Mouse (Mus musculus): ENCODE results near the gene Stpg3. TPM values are rescaled to one million over a fixed set of nuclear protein-coding genes. Genes with fewer than 3 reads are reported as not detected.
A peak's percentile ranks its signal among the peaks of the same experiment; 100 is the strongest.

Gene Stpg3
- polyA plus RNA-seq, 1 experiment from 2014 or later = not detected

DNA sequence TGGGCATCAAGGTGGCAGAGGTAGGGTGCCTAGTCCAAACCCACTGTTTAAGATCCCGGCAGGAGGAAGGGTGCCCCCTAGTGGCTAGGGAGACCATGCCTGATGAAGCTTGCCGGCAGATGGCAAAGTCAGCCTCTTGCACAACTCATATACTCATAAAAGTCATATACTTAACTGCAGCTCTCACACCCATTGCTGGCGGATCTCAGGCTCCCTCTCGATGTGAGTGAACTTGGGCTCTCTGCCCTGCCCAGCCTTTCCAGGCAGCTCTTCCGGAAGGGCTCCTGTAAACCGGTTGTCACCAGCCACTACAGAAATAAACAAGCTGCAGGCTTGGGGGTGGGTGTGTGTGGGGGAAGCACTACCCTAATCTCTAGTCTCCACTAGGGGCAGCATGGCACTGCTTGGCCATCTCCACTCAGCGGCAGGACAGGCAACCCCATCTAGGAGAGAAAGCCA lies 14.0 kb upstream of the Stpg3 start:
- H3K27ac ChIP-seq (replicated peaks in 1 of 2; ENCODE audit: control insufficient read depth in 1 of 2, insufficient read depth in 1 of 2, low read depth in 2 of 2, low read length in 2 of 2) = peak overlapping the region; percentile 65 to 73
- peak overlapping the region; percentile 26 to 32 for H3K4me3 ChIP-seq (ENCODE audit: control insufficient read depth in 1 of 2, insufficient read depth in 1 of 2, low read depth in 1 of 2, low read length in 2 of 2)
- H3K36me3 ChIP-seq (ENCODE audit: control insufficient read depth, insufficient read depth, low read length) = peaks cover 1% of the 10 kb centered on the region; the same call in 1 of the 2 replicates
- H3K9ac ChIP-seq (ENCODE audit: low read length) = peak overlapping the region; percentile 55
- under 1% methylated on average over 7 of the region's 7 CpGs for WGBS
- ATAC-seq (ENCODE audit: insufficient number of reproducible peaks, insufficient read depth, low FRiP score, low read depth) = 0 out of 2 replicates have a peak, but pooled peaks have one; percentile 16
- H3K9me3 ChIP-seq (ENCODE audit: control insufficient read depth, low read length) = no peaks in the 10 kb centered on the region
- peak overlapping the region; percentile 62 for H3K4me2 ChIP-seq (ENCODE audit: low read length)
- peaks cover 3 to 18% of the 10 kb centered on the region in 2 experiments for H3K4me1 ChIP-seq (ENCODE audit: control insufficient read depth in 2 of 2, insufficient read depth in 2 of 2, low read length in 2 of 2)
- peaks cover 22% of the 10 kb centered on the region for H3K27me3 ChIP-seq (ENCODE audit: control insufficient read depth, insufficient read depth, low read length)

DNA sequence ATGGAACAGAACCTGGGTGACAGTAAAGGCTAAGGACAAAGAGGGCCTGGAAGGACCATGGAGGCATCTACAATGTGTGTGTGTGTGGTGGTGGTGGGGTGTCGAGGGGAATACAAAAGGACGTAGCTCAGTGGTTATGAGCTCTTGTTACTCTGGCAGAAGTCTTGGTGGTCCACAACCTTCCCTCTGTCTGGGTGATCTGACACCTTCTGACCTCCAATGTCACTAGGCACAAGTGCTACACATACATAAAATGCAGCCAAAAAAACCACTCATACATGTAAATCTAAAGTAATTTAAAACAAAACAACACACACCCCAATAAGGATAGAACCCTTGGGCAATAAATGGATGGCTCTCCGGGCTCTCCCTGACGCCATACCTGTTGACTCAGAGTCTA lies 13.0 kb upstream of the Stpg3 start:
- peaks cover 6% of the 10 kb centered on the region; the same call in 1 of the 2 replicates for H3K36me3 ChIP-seq (ENCODE audit: control insufficient read depth, insufficient read depth, low read length)
- H3K4me3 ChIP-seq (ENCODE audit: control insufficient read depth in 1 of 2, insufficient read depth in 1 of 2, low read depth in 1 of 2, low read length in 2 of 2) = no peak overlapping the region
- no peak overlapping the region for H3K4me2 ChIP-seq (ENCODE audit: low read length)
- peaks cover 22% of the 10 kb centered on the region for H3K27me3 ChIP-seq (ENCODE audit: control insufficient read depth, insufficient read depth, low read length)
- peaks cover 5 to 21% of the 10 kb centered on the region in 2 experiments for H3K4me1 ChIP-seq (ENCODE audit: control insufficient read depth in 2 of 2, insufficient read depth in 2 of 2, low read length in 2 of 2)
- no peak for ATAC-seq (ENCODE audit: insufficient number of reproducible peaks, insufficient read depth, low FRiP score, low read depth)
- WGBS = 92% methylated on average over 4 of the region's 4 CpGs
- no peak overlapping the region for H3K27ac ChIP-seq (replicated peaks in 1 of 2; ENCODE audit: control insufficient read depth in 1 of 2, insufficient read depth in 1 of 2, low read depth in 2 of 2, low read length in 2 of 2)
- H3K9me3 ChIP-seq (ENCODE audit: control insufficient read depth, low read length) = no peaks in the 10 kb centered on the region
- no peak overlapping the region for H3K9ac ChIP-seq (ENCODE audit: low read length)

DNA sequence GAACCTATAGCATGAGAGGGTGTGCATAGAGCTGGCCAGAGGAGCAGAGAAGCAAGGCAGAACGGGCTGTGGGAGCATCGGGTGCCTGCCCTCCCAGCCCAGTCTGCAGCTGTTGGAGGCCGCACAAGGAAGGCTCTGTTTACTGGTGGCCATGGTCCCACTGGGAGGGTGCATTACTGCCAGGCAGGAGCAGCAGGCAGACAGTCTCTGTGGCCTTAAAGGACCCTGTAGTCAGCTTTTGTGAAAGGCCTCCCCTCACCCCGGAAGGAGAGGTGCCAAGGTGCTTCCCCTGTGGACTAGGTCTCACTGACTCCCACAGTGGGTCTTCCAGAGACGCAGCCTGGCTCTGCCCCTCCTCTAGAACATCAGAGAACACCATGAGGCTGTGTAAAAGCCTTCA lies 12.4 kb upstream of the Stpg3 start:
- peaks cover 20% of the 10 kb centered on the region for H3K27me3 ChIP-seq (ENCODE audit: control insufficient read depth, insufficient read depth, low read length)
- no peak overlapping the region for H3K9ac ChIP-seq (ENCODE audit: low read length)
- ATAC-seq (ENCODE audit: insufficient number of reproducible peaks, insufficient read depth, low FRiP score, low read depth) = no peak

DNA sequence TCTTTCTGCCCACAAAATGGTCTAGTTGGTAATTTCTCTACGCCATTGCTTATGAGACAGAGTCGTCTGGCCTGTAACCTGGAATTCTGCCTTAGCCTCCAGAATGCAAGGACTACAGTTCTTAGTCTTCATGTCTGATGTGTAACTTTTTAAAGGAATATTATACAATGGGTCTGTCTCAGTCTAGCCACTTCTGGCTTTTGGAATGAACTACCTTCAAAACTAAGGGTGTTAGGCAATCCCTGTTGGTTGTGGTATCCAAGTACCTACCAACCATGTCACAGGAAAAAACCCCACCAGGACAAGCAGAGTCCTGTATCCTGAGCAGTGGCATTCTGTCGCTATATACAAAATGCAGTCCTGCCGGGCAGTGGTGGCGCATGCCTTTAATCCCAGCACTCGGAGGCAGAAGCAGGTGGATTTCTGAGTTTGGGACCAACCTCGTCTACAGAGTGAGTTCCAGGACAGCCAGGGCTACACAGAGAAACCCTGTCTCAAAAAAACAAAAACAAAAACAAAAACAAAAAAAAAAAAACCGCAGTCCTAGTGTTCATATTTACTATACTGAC lies 11.5 kb upstream of the Stpg3 start:
- peaks cover 20% of the 10 kb centered on the region for H3K36me3 ChIP-seq (ENCODE audit: control insufficient read depth, insufficient read depth, low read length)
- peaks cover 5 to 21% of the 10 kb centered on the region in 2 experiments for H3K4me1 ChIP-seq (ENCODE audit: control insufficient read depth in 2 of 2, insufficient read depth in 2 of 2, low read length in 2 of 2)
- H3K27me3 ChIP-seq (ENCODE audit: control insufficient read depth, insufficient read depth, low read length) = peaks cover 11% of the 10 kb centered on the region
- peak overlapping the region in 1 of 2 experiments; percentile 71; a peak in 2 of 4 replicates for H3K4me3 ChIP-seq (ENCODE audit: control insufficient read depth in 1 of 2, insufficient read depth in 1 of 2, low read depth in 1 of 2, low read length in 2 of 2)
- H3K9me3 ChIP-seq (ENCODE audit: control insufficient read depth, low read length) = no peaks in the 10 kb centered on the region
- peak overlapping the region; percentile 88 to 97 for H3K27ac ChIP-seq (replicated peaks in 1 of 2; ENCODE audit: control insufficient read depth in 1 of 2, insufficient read depth in 1 of 2, low read depth in 2 of 2, low read length in 2 of 2)
- WGBS = 68% methylated on average over 8 of the region's 8 CpGs
- peak overlapping the region; percentile 77 for H3K9ac ChIP-seq (ENCODE audit: low read length)
- no peak for ATAC-seq (ENCODE audit: insufficient number of reproducible peaks, insufficient read depth, low FRiP score, low read depth)
- peak overlapping the region; percentile 60 for H3K4me2 ChIP-seq (ENCODE audit: low read length)

More for the DNA sequence above, 12.4 kb upstream of the Stpg3 start:
- WGBS = 75% methylated on average over 5 of the region's 5 CpGs
- H3K4me2 ChIP-seq (ENCODE audit: low read length) = no peak overlapping the region
- H3K27ac ChIP-seq (replicated peaks in 1 of 2; ENCODE audit: control insufficient read depth in 1 of 2, insufficient read depth in 1 of 2, low read depth in 2 of 2, low read length in 2 of 2) = no peak overlapping the region
- no peaks in the 10 kb centered on the region for H3K9me3 ChIP-seq (ENCODE audit: control insufficient read depth, low read length)
- peaks cover 11% of the 10 kb centered on the region for H3K36me3 ChIP-seq (ENCODE audit: control insufficient read depth, insufficient read depth, low read length)
- H3K4me3 ChIP-seq (ENCODE audit: control insufficient read depth in 1 of 2, insufficient read depth in 1 of 2, low read depth in 1 of 2, low read length in 2 of 2) = no peak overlapping the region
- H3K4me1 ChIP-seq (ENCODE audit: control insufficient read depth in 2 of 2, insufficient read depth in 2 of 2, low read length in 2 of 2) = peaks cover 5 to 21% of the 10 kb centered on the region in 2 experiments

GRCm38 (mm10) chr2:25224766-25225752 lies 10.6 kb upstream of the Stpg3 start:
- Histone ChIP-seq H3K4me3 (ENCODE audit: control insufficient read depth in 1 of 2, insufficient read depth in 1 of 2, low read depth in 1 of 2, low read length in 2 of 2) (peak overlapping the region; percentile 71 to 91), H3K27me3 (ENCODE audit: control insufficient read depth, insufficient read depth, low read length) (peaks cover 3% of the 10 kb centered on the region; the same call in 1 of the 2 replicates), H3K9me3 (ENCODE audit: control insufficient read depth, low read length) (no peaks in the 10 kb centered on the region), H3K9ac (ENCODE audit: low read length) (peak overlapping the region; percentile 77), H3K4me1 (ENCODE audit: control insufficient read depth in 2 of 2, insufficient read depth in 2 of 2, low read length in 2 of 2) (peaks cover 5 to 21% of the 10 kb centered on the region in 2 experiments), H3K4me2 (ENCODE audit: low read length) (peak overlapping the region; percentile 60), H3K36me3 (ENCODE audit: control insufficient read depth, insufficient read depth, low read length) (peaks cover 20% of the 10 kb centered on the region), H3K27ac (replicated peaks in 1 of 2; ENCODE audit: control insufficient read depth in 1 of 2, insufficient read depth in 1 of 2, low read depth in 2 of 2, low read length in 2 of 2) (peak overlapping the region; percentile 97 to 100)
- 2% methylated on average over 41 of the region's 41 CpGs for WGBS
- ATAC-seq (ENCODE audit: insufficient number of reproducible peaks, insufficient read depth, low FRiP score, low read depth) = peak; percentile 93

GRCm38 (mm10) chr2:25224492-25224765 lies 10.0 kb upstream of the Stpg3 start, which contains the start of gene Tubb4b:
Gene Tubb4b, minus strand, starts transcription at chr2:25224702.
- H3K36me3 ChIP-seq (ENCODE audit: control insufficient read depth, insufficient read depth, low read length) = peaks cover 20% of the 10 kb centered on the region
- peak within 1 kb of the TSS; percentile 84 for H3K9ac ChIP-seq (ENCODE audit: low read length)
- H3K9me3 ChIP-seq (ENCODE audit: control insufficient read depth, low read length) = no peaks in the 10 kb centered on the region
- 0% methylated on average over 17 of the region's 17 CpGs for WGBS
- peak within 1 kb of the TSS; percentile 96 for H3K4me2 ChIP-seq (ENCODE audit: low read length)
- no peaks in the 10 kb centered on the region for H3K27me3 ChIP-seq (ENCODE audit: control insufficient read depth, insufficient read depth, low read length)
- peaks cover 5 to 21% of the 10 kb centered on the region in 2 experiments for H3K4me1 ChIP-seq (ENCODE audit: control insufficient read depth in 2 of 2, insufficient read depth in 2 of 2, low read length in 2 of 2)
- peak within 1 kb of the TSS; percentile 97 to 100 for H3K27ac ChIP-seq (replicated peaks in 1 of 2; ENCODE audit: control insufficient read depth in 1 of 2, insufficient read depth in 1 of 2, low read depth in 2 of 2, low read length in 2 of 2)
- no peak for ATAC-seq (ENCODE audit: insufficient number of reproducible peaks, insufficient read depth, low FRiP score, low read depth)
- peak within 1 kb of the TSS; percentile 71 to 91 for H3K4me3 ChIP-seq (ENCODE audit: control insufficient read depth in 1 of 2, insufficient read depth in 1 of 2, low read depth in 1 of 2, low read length in 2 of 2)

DNA sequence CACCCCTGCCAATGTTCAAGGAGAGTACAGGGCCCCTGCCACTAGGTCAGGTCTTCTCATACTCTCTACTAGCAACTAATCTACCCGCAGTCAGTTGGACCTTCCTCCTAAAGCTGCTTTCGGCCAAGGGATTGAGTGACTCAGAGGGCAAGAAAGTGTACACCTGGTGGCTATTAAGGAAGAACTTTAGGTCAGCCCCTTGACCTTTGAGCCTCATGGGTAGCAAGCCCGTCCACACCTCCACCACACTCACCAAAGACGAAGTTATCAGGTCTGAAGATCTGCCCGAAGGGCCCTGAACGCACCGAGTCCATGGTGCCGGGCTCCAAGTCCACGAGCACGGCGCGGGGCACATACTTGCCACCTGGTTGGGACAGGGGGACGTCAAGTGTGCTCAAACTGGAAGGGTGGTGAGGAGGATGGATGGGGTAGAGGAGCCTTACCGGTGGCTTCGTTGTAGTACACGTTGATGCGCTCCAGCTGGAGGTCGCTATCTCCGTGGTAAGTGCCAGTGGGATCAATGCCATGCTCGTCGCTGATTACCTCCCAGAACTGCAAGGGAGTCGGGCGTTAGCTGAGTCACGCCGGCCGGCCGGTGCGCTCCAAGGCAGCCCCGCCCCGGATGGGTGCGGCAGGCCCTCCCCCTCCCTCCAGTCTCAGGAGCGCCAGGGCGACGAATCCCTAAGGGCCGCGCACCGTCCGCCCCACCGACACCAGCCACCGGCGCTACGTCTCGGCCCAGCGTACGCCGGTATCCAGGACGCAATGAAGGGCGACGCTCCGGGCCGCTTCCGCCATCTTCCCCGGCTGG lies 9.4 kb upstream of the Stpg3 start:
- H3K27me3 ChIP-seq (ENCODE audit: control insufficient read depth, insufficient read depth, low read length) = no peaks in the 10 kb centered on the region
- peak; percentile 45 for ATAC-seq (ENCODE audit: insufficient number of reproducible peaks, insufficient read depth, low FRiP score, low read depth)
- peak overlapping the region; percentile 71 to 89 for H3K4me3 ChIP-seq (ENCODE audit: control insufficient read depth in 1 of 2, insufficient read depth in 1 of 2, low read depth in 1 of 2, low read length in 2 of 2)
- H3K9ac ChIP-seq (ENCODE audit: low read length) = peak overlapping the region; percentile 84
- H3K4me1 ChIP-seq (ENCODE audit: control insufficient read depth in 2 of 2, insufficient read depth in 2 of 2, low read length in 2 of 2) = peaks cover 4 to 19% of the 10 kb centered on the region in 2 experiments
- no peaks in the 10 kb centered on the region for H3K9me3 ChIP-seq (ENCODE audit: control insufficient read depth, low read length)
- WGBS = 2% methylated on average over 46 of the region's 53 CpGs
- peak overlapping the region; percentile 96 for H3K4me2 ChIP-seq (ENCODE audit: low read length)
- peak overlapping the region; percentile 93 to 98 for H3K27ac ChIP-seq (replicated peaks in 1 of 2; ENCODE audit: control insufficient read depth in 1 of 2, insufficient read depth in 1 of 2, low read depth in 2 of 2, low read length in 2 of 2)
- peaks cover 20% of the 10 kb centered on the region for H3K36me3 ChIP-seq (ENCODE audit: control insufficient read depth, insufficient read depth, low read length)
